Mouse (Mus musculus) embryonic facial prominence, embryonic 11.5 days (tissue): Measurements from ENCODE around the gene Dgkh. TPM values are rescaled to one million over a fixed set of nuclear protein-coding genes. Genes with fewer than 3 reads are reported as not detected.

ENCODE experiments used
- ATAC-seq: fragments of 200-750 bp; cut with Nextera tagmentation; replicated peaks from 2 replicates; pipeline ENCODE4 v1.8.0; 2017; ENCODE audit warnings: low read depth; ENCODE audit not compliant: insufficient number of reproducible peaks, low FRiP score, low TSS enrichment
- DNase-seq: peaks from one replicate; pipeline ENCODE4 v3.0.0-alpha.2; 2015; ENCODE audit warnings: low spot score
- H3K27ac ChIP-seq: fragments of 300-500 bp; sonication (generic); replicated peaks from 2 replicates; pipeline ENCODE4 v1.5.1; 2014; ENCODE audit warnings: mild to moderate bottlenecking, low read depth, low read length, control low read depth
- H3K27me3 ChIP-seq: fragments of 300-500 bp; sonication (generic); 2 replicates; pipeline ENCODE4 v1.6.1; 2014; ENCODE audit warnings: mild to moderate bottlenecking, low read length, moderate library complexity, mixed read lengths; ENCODE audit not compliant: control insufficient read depth, insufficient read depth
- H3K36me3 ChIP-seq: fragments of 300-500 bp; sonication (generic); replicated peaks from 2 replicates; pipeline ENCODE4 v1.6.1; 2014; ENCODE audit warnings: low read depth, mild to moderate bottlenecking, low read length, moderate library complexity, mixed read lengths; ENCODE audit not compliant: control insufficient read depth, insufficient read depth
- H3K4me1 ChIP-seq: fragments of 300-500 bp; sonication (generic); 2 replicates; pipeline ENCODE4 v1.6.1; 2014; ENCODE audit warnings: low read length, mixed read lengths; ENCODE audit not compliant: control insufficient read depth, insufficient read depth
- H3K4me2 ChIP-seq: fragments of 300-500 bp; sonication (generic); 2 replicates; pipeline ENCODE4 v1.6.1; 2014; ENCODE audit warnings: low read depth, mild to moderate bottlenecking, control low read depth, low read length, moderate library complexity
- H3K4me3 ChIP-seq: fragments of 300-500 bp; sonication (generic); 2 replicates; pipeline ENCODE4 v1.5.1; 2014; ENCODE audit warnings: low read depth, low read length, control low read depth
- H3K9ac ChIP-seq: fragments of 300-500 bp; sonication (generic); replicated peaks from 2 replicates; pipeline ENCODE4 v1.6.1; 2014; ENCODE audit warnings: mild to moderate bottlenecking, control low read depth, low read length
- H3K9me3 ChIP-seq: fragments of 300-500 bp; sonication (generic); replicated peaks from 2 replicates; pipeline ENCODE4 v1.6.1; 2016; ENCODE audit warnings: mild to moderate bottlenecking, low read length, inconsistent platforms, mixed read lengths; ENCODE audit not compliant: control insufficient read depth
- WGBS: fragments of 180-500 bp; shearing (Covaris S2); extraction: QIAGEN DNeasy Blood & Tissue Kit; methylation state at CpG from one replicate; pipeline ENCODE4 v1.1.7; 2014; 5-methylcytosine and 5-hydroxymethylcytosine counted together
- polyA plus RNA-seq: library from polyadenylated mRNA; unstranded; fragments of >200 nt; fragmentation: Nextera tagmentation; extraction: Ambion mirVana; gene quantifications from 2 replicates; pipeline ENCODE4 v1.2.1, GENCODE M21; 2014

Gene Dgkh
- polyA plus RNA-seq, 1 experiment from 2014 or later, result 1.2 TPM

- H3K4me3 ChIP-seq, result no peak overlapping the region
- no peaks in the 10 kb centered on the region for H3K27me3 ChIP-seq
- WGBS, result 23% methylated on average over 6 of the region's 6 CpGs
- DNase-seq (peak; percentile 88), ATAC-seq (0 out of 2 replicates have a peak, but pooled peaks have one; percentile 14)
- no peaks in the 10 kb centered on the region for H3K4me1 ChIP-seq
- no peaks in the 10 kb centered on the region for H3K9me3 ChIP-seq
- H3K36me3 ChIP-seq, result no peaks in the 10 kb centered on the region
- no peak overlapping the region for H3K9ac ChIP-seq
- no peak overlapping the region for H3K4me2 ChIP-seq
- H3K27ac ChIP-seq, result no peak overlapping the region
Measured at GRCm38 (mm10) chr14:78668291-78668690, 64.3 kb downstream of the Dgkh start.

GRCm38 (mm10) chr14:78667763-78668162, 64.8 kb downstream of the Dgkh start:
- ATAC-seq, result no peak
- no peak overlapping the region for H3K4me2 ChIP-seq
- no peak overlapping the region for H3K4me3 ChIP-seq
- no peaks in the 10 kb centered on the region for H3K4me1 ChIP-seq
- no peaks in the 10 kb centered on the region for H3K27me3 ChIP-seq
- WGBS, result 65% methylated on average over 5 of the region's 5 CpGs
- no peaks in the 10 kb centered on the region for H3K36me3 ChIP-seq
- H3K27ac ChIP-seq, result no peak overlapping the region
- no peaks in the 10 kb centered on the region for H3K9me3 ChIP-seq
- H3K9ac ChIP-seq, result no peak overlapping the region
- no peak for DNase-seq

- WGBS, result 77% methylated on average over 5 of the region's 5 CpGs
- Histone ChIP-seq H3K27me3 (no peaks in the 10 kb centered on the region), H3K4me2 (no peak overlapping the region), H3K4me3 (no peak overlapping the region), H3K4me1 (no peaks in the 10 kb centered on the region), H3K9me3 (no peaks in the 10 kb centered on the region), H3K27ac (no peak overlapping the region), H3K9ac (no peak overlapping the region), H3K36me3 (no peaks in the 10 kb centered on the region)
- no peak for DNase-seq
- no peak for ATAC-seq
Measured at GRCm38 (mm10) chr14:78662641-78663040, 69.9 kb downstream of the Dgkh start.

- WGBS, result 96% methylated on average over 14 of the region's 14 CpGs
- Histone ChIP-seq H3K27ac (no peak overlapping the region), H3K36me3 (no peaks in the 10 kb centered on the region), H3K4me1 (no peaks in the 10 kb centered on the region), H3K9ac (no peak overlapping the region), H3K9me3 (no peaks in the 10 kb centered on the region), H3K27me3 (no peaks in the 10 kb centered on the region), H3K4me3 (no peak overlapping the region), H3K4me2 (no peak overlapping the region)
- ATAC-seq, result no peak
- DNase-seq, result no peak
Measured at GRCm38 (mm10) chr14:78661462-78661861, 71.1 kb downstream of the Dgkh start.

- H3K4me3 ChIP-seq, result no peak overlapping the region
- DNase-seq (no peak), ATAC-seq (no peak)
- H3K27me3 ChIP-seq, result no peaks in the 10 kb centered on the region
- H3K4me1 ChIP-seq, result no peaks in the 10 kb centered on the region
- H3K9ac ChIP-seq, result no peak overlapping the region
- no peaks in the 10 kb centered on the region for H3K9me3 ChIP-seq
- no peaks in the 10 kb centered on the region for H3K36me3 ChIP-seq
- 94% methylated on average over 6 of the region's 6 CpGs for WGBS
- no peak overlapping the region for H3K27ac ChIP-seq
- H3K4me2 ChIP-seq, result no peak overlapping the region
Measured at GRCm38 (mm10) chr14:78658697-78659096, 73.9 kb downstream of the Dgkh start.

GRCm38 (mm10) chr14:78656832-78657626, 75.5 kb downstream of the Dgkh start:
- no peak overlapping the region for H3K4me3 ChIP-seq
- H3K27me3 ChIP-seq, result no peaks in the 10 kb centered on the region
- no peaks in the 10 kb centered on the region for H3K36me3 ChIP-seq
- 83% methylated on average over 18 of the region's 18 CpGs for WGBS
- no peaks in the 10 kb centered on the region for H3K9me3 ChIP-seq
- H3K4me2 ChIP-seq, result no peak overlapping the region
- no peak for DNase-seq
- no peak overlapping the region for H3K9ac ChIP-seq
- no peaks in the 10 kb centered on the region for H3K4me1 ChIP-seq
- no peak overlapping the region for H3K27ac ChIP-seq
- no peak for ATAC-seq

GRCm38 (mm10) chr14:78654939-78655556, 77.5 kb downstream of the Dgkh start:
- DNase-seq, result no peak

GRCm38 (mm10) chr14:78654196-78654595, 78.4 kb downstream of the Dgkh start:
- no peak overlapping the region for H3K27ac ChIP-seq
- H3K4me2 ChIP-seq, result no peak overlapping the region
- WGBS, result 88% methylated on average over 10 of the region's 10 CpGs
- no peak overlapping the region for H3K4me3 ChIP-seq
- H3K36me3 ChIP-seq, result no peaks in the 10 kb centered on the region
- no peak overlapping the region for H3K9ac ChIP-seq
- DNase-seq (no peak), ATAC-seq (no peak)
- no peaks in the 10 kb centered on the region for H3K4me1 ChIP-seq
- H3K9me3 ChIP-seq, result no peaks in the 10 kb centered on the region
- no peaks in the 10 kb centered on the region for H3K27me3 ChIP-seq

More at GRCm38 (mm10) chr14:78654939-78655556, 77.5 kb downstream of the Dgkh start:
- ATAC-seq, result no peak
- Histone ChIP-seq H3K27ac (no peak overlapping the region), H3K9ac (no peak overlapping the region), H3K27me3 (no peaks in the 10 kb centered on the region), H3K9me3 (no peaks in the 10 kb centered on the region), H3K4me3 (no peak overlapping the region), H3K36me3 (no peaks in the 10 kb centered on the region), H3K4me1 (no peaks in the 10 kb centered on the region), H3K4me2 (no peak overlapping the region)
- WGBS, result 74% methylated on average over 7 of the region's 7 CpGs
